Mouse (Mus musculus): ENCODE results near the gene Pnpla2. TPM values are rescaled to one million over a fixed set of nuclear protein-coding genes. Genes with fewer than 3 reads are reported as not detected.

The Pnpla2 gene
- polyA plus RNA-seq, 1 experiment from 2014 or later: 45.7 TPM

DNA sequence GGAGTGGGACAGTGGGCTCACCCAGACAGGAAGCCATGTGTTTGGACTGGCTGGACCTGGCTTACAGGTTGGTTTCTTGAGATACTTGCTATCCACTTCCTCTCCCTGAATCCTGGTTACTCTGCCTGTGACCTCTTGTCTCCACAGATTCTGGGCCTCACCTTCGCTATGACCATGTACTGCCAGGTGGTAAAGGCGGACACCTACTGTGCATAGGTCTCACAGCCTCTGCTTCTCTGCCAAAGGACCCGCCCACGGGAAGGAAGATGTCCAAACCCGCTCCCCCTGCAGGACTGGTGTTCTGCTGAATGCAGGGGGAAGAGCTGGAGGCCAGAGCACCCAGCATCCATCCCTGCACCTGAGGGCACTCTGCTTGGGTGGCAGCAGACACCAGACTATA is 37.7 kb downstream of the Pnpla2 start:
- H3K27me3 ChIP-seq (replicated peaks): no peaks in the 10 kb centered on the region
- no peaks in the 10 kb centered on the region for H3K9me3 ChIP-seq
- 72% methylated on average over 5 of the region's 5 CpGs for WGBS
- H3K4me3 ChIP-seq: no peak overlapping the region
- H3K9ac ChIP-seq: no peak overlapping the region
- H3K4me2 ChIP-seq: no peak overlapping the region
- H3K36me3 ChIP-seq: peaks cover 54% of the 10 kb centered on the region
- no peak overlapping the region for H3K27ac ChIP-seq (replicated peaks)
- H3K4me1 ChIP-seq: peaks cover 10% of the 10 kb centered on the region
- ATAC-seq (ENCODE audit: extremely low read depth, insufficient number of reproducible peaks, low FRiP score, low TSS enrichment): no peak

- Histone ChIP-seq H3K4me2 (no peak overlapping the region), H3K9me3 (no peaks in the 10 kb centered on the region), H3K9ac (no peak overlapping the region), H3K27me3 (replicated peaks) (no peaks in the 10 kb centered on the region), H3K27ac (replicated peaks) (no peak overlapping the region), H3K36me3 (peaks cover 53% of the 10 kb centered on the region), H3K4me3 (no peak overlapping the region), H3K4me1 (peaks cover 17% of the 10 kb centered on the region)
- no peak for ATAC-seq (ENCODE audit: extremely low read depth, insufficient number of reproducible peaks, low FRiP score, low TSS enrichment)
- 63% methylated on average over 1 of the region's 1 CpGs for WGBS
Observed at GRCm38 (mm10) chr7:141493729-141494128, 38.7 kb downstream of the Pnpla2 start.

- Histone ChIP-seq H3K36me3 (peaks cover 67% of the 10 kb centered on the region), H3K27me3 (replicated peaks) (no peaks in the 10 kb centered on the region), H3K4me2 (no peak overlapping the region), H3K9ac (no peak overlapping the region), H3K9me3 (no peaks in the 10 kb centered on the region), H3K27ac (replicated peaks) (no peak overlapping the region), H3K4me3 (no peak overlapping the region), H3K4me1 (peaks cover 25% of the 10 kb centered on the region)
- 85% methylated on average over 2 of the region's 2 CpGs for WGBS
- ATAC-seq (ENCODE audit: extremely low read depth, insufficient number of reproducible peaks, low FRiP score, low TSS enrichment): no peak
Observed at GRCm38 (mm10) chr7:141495379-141495778, 40.4 kb downstream of the Pnpla2 start.

GRCm38 (mm10) chr7:141495940-141496339 is 40.9 kb downstream of the Pnpla2 start:
- Histone ChIP-seq H3K4me3 (no peak overlapping the region), H3K4me2 (no peak overlapping the region), H3K4me1 (peaks cover 27% of the 10 kb centered on the region), H3K9ac (no peak overlapping the region), H3K9me3 (no peaks in the 10 kb centered on the region), H3K27ac (replicated peaks) (no peak overlapping the region), H3K27me3 (replicated peaks) (no peaks in the 10 kb centered on the region), H3K36me3 (peaks cover 64% of the 10 kb centered on the region)
- 72% methylated on average over 4 of the region's 4 CpGs for WGBS
- ATAC-seq (ENCODE audit: extremely low read depth, insufficient number of reproducible peaks, low FRiP score, low TSS enrichment): no peak

DNA sequence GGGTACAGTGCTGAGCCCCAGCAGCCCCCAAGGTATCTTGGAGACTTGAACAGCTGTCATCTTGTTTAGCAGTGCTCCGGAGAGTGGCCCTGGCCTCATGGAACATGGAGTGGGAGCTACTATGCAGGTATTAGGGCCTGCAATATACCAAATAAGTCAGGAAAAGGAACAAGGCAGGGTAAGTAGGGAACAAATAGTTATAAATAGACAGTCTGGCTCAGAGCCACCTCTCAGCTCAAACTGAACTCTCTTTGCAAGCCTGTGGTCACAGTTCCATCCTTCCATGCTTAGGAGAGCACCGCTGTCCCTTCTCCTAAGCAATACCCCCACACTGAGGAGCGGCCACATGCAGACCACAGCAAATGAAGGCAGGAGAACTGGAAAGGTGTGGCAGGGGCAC is 42.6 kb downstream of the Pnpla2 start:
- Histone ChIP-seq H3K4me1 (peaks cover 27% of the 10 kb centered on the region), H3K9ac (peak overlapping the region; percentile 28; the same call in 1 of the 2 replicates), H3K9me3 (no peaks in the 10 kb centered on the region), H3K27ac (replicated peaks) (peak overlapping the region; percentile 38), H3K36me3 (peaks cover 51% of the 10 kb centered on the region), H3K4me2 (no peak overlapping the region), H3K4me3 (no peak overlapping the region), H3K27me3 (replicated peaks) (no peaks in the 10 kb centered on the region)
- ATAC-seq (ENCODE audit: extremely low read depth, insufficient number of reproducible peaks, low FRiP score, low TSS enrichment): no peak
- 74% methylated on average over 3 of the region's 3 CpGs for WGBS

DNA sequence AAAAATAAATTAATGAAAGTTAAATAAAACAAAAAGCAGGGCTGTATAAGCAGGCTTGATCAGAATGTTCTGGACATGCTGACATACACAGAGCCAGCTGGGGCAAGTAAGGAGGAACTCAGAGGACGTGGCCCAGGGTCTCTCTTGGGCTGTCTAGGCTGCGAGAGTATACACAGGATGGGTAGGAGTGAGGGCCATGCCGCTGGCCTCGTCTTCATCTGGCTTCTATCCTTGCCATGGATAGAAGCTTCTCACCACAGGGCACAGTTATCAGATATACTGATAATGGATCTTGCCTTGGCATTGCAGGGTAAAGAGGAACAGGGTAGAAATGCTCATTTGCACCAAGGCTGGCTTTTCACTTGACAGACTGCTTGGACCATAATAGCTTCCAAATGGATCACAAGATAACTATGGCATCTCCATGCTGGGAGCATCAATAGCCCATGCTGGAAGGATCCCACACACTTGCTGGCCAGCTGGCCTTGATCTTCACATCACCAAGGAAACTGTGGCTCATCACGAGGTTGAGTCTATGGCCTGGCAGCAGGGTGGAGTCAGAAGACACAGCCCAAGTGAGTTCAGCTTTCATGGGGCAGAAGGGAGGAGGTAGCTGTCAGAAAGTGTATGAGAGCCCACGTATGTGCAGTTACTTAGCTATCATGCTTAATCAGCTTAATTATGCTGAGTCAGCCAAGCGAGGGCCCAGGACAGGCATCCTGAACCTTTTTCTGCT is 47.0 kb downstream of the Pnpla2 start:
- WGBS: 82% methylated on average over 7 of the region's 7 CpGs
- ATAC-seq (ENCODE audit: extremely low read depth, insufficient number of reproducible peaks, low FRiP score, low TSS enrichment): no peak
- no peaks in the 10 kb centered on the region for H3K9me3 ChIP-seq
- H3K9ac ChIP-seq: no peak overlapping the region
- no peak overlapping the region for H3K4me2 ChIP-seq
- no peak overlapping the region for H3K4me3 ChIP-seq
- H3K36me3 ChIP-seq: peaks cover 29% of the 10 kb centered on the region
- H3K4me1 ChIP-seq: peaks cover 35% of the 10 kb centered on the region
- no peak overlapping the region for H3K27ac ChIP-seq (replicated peaks)
- no peaks in the 10 kb centered on the region for H3K27me3 ChIP-seq (replicated peaks)

- Histone ChIP-seq H3K9me3 (no peaks in the 10 kb centered on the region), H3K36me3 (peaks cover 29% of the 10 kb centered on the region), H3K27ac (replicated peaks) (no peak overlapping the region), H3K4me3 (no peak overlapping the region), H3K9ac (no peak overlapping the region), H3K4me1 (peaks cover 32% of the 10 kb centered on the region), H3K4me2 (no peak overlapping the region), H3K27me3 (replicated peaks) (no peaks in the 10 kb centered on the region)
- 92% methylated on average over 5 of the region's 5 CpGs for WGBS
- ATAC-seq (ENCODE audit: extremely low read depth, insufficient number of reproducible peaks, low FRiP score, low TSS enrichment): no peak
Observed at GRCm38 (mm10) chr7:141502556-141502905, 47.5 kb downstream of the Pnpla2 start.

DNA sequence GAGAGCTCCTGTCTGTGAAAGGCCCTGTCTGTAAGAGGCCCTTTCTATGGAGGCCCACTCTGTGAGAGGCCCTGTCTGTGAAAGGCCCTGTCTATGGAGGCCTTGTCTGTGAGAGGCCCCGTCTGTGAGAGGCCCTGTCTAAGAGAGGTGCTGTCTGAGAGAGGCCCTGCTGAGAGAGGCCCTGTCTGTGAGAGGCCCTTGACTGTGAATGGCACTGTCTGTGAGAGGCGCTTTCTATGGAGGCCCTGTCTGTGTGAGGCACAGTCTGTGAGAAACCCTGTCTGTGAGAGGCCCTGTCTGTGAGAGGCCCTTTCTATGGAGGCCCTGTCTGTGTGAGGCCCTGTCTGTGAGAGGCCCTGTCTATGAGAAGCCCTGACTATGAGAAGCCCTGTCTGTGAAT is 51.3 kb downstream of the Pnpla2 start:
- no peak for ATAC-seq (ENCODE audit: extremely low read depth, insufficient number of reproducible peaks, low FRiP score, low TSS enrichment)
- H3K4me3 ChIP-seq: no peak overlapping the region; the same call in 1 of the 2 replicates
- H3K4me1 ChIP-seq: peaks cover 51% of the 10 kb centered on the region
- H3K36me3 ChIP-seq: peaks cover 16% of the 10 kb centered on the region
- no peaks in the 10 kb centered on the region for H3K27me3 ChIP-seq (replicated peaks)
- H3K4me2 ChIP-seq: no peak overlapping the region
- WGBS: 66% methylated on average over 2 of the region's 2 CpGs
- peak overlapping the region; percentile 39 for H3K27ac ChIP-seq (replicated peaks)
- peak overlapping the region; percentile 58 for H3K9ac ChIP-seq
- H3K9me3 ChIP-seq: no peaks in the 10 kb centered on the region

GRCm38 (mm10) chr7:141508160-141508559 is 53.2 kb downstream of the Pnpla2 start:
- Histone ChIP-seq H3K9ac (peak overlapping the region; percentile 47), H3K27me3 (replicated peaks) (no peaks in the 10 kb centered on the region), H3K4me1 (peaks cover 52% of the 10 kb centered on the region), H3K36me3 (peaks cover 27% of the 10 kb centered on the region), H3K4me3 (no peak overlapping the region), H3K9me3 (no peaks in the 10 kb centered on the region), H3K27ac (replicated peaks) (peak overlapping the region; percentile 69), H3K4me2 (no peak overlapping the region; the same call in 1 of the 2 replicates)
- ATAC-seq (ENCODE audit: extremely low read depth, insufficient number of reproducible peaks, low FRiP score, low TSS enrichment): no peak

GRCm38 (mm10) chr7:141510196-141510595 is 55.2 kb downstream of the Pnpla2 start:
- H3K4me2 ChIP-seq: no peak overlapping the region
- H3K4me3 ChIP-seq: no peak overlapping the region
- peaks cover 37% of the 10 kb centered on the region for H3K36me3 ChIP-seq
- peak overlapping the region; percentile 61; the same call in 1 of the 2 replicates for H3K9ac ChIP-seq
- H3K4me1 ChIP-seq: peaks cover 52% of the 10 kb centered on the region
- no peaks in the 10 kb centered on the region for H3K9me3 ChIP-seq
- ATAC-seq (ENCODE audit: extremely low read depth, insufficient number of reproducible peaks, low FRiP score, low TSS enrichment): no peak
- WGBS: 84% methylated on average over 5 of the region's 5 CpGs
- peak overlapping the region; percentile 69 for H3K27ac ChIP-seq (replicated peaks)
- H3K27me3 ChIP-seq (replicated peaks): no peaks in the 10 kb centered on the region
